Mouse (Mus musculus): ENCODE measurements at regions not wholly inside any gene's neighbourhood (a gene's known extent, or its start where the extent isn't known, plus 50 kb on each side); places are given as distances from the start of the nearest gene placed in this dataset.

- Histone ChIP-seq H3K4me3 (replicated peaks; ENCODE audit: low read length) (peak overlapping the region; percentile 3; the same call in 1 of the 2 replicates), H3K4me1 (replicated peaks; ENCODE audit: low read depth, low read length) (peaks cover 87% of the 10 kb centered on the region), H3K36me3 (ENCODE audit: insufficient read depth, low read length) (no peaks in the 10 kb centered on the region), H3K9me3 (ENCODE audit: low read length) (no peaks in the 10 kb centered on the region), H3K27me3 (ENCODE audit: insufficient read depth, low read length) (no peaks in the 10 kb centered on the region)
- TF ChIP-seq NANOG (IDR thresholded peaks at IDR 0.05; ENCODE audit: borderline replicate concordance, low read length) (no peak), CTCF (conservative IDR thresholded peaks at IDR 0.05; ENCODE audit: low read length) (no peak), POU5F1 (IDR thresholded peaks at IDR 0.05; ENCODE audit: borderline replicate concordance, low read length) (no peak)
These were observed 83.1 kb upstream of the Tbx3 start for GRCm38 (mm10) chr5:119587239-119587811.

GRCm38 (mm10) chr5:119588340-119589272 is 81.9 kb upstream of the Tbx3 start:
- Histone ChIP-seq H3K27me3 (ENCODE audit: insufficient read depth, low read length) (no peaks in the 10 kb centered on the region), H3K4me1 (replicated peaks; ENCODE audit: low read depth, low read length) (peaks cover 80% of the 10 kb centered on the region), H3K9me3 (ENCODE audit: low read length) (no peaks in the 10 kb centered on the region), H3K36me3 (ENCODE audit: insufficient read depth, low read length) (no peaks in the 10 kb centered on the region), H3K4me3 (replicated peaks; ENCODE audit: low read length) (peak overlapping the region; percentile 59)
- no peak for TF ChIP-seq CTCF (conservative IDR thresholded peaks at IDR 0.05; ENCODE audit: low read length)
- TF ChIP-seq NANOG (IDR thresholded peaks at IDR 0.05; ENCODE audit: borderline replicate concordance, low read length), result no peak
- TF ChIP-seq POU5F1 (IDR thresholded peaks at IDR 0.05; ENCODE audit: borderline replicate concordance, low read length), result no peak

- peaks cover 67% of the 10 kb centered on the region for H3K4me1 ChIP-seq (replicated peaks; ENCODE audit: low read depth, low read length)
- no peaks in the 10 kb centered on the region for H3K9me3 ChIP-seq (ENCODE audit: low read length)
- TF ChIP-seq NANOG (IDR thresholded peaks at IDR 0.05; ENCODE audit: borderline replicate concordance, low read length) (no peak), POU5F1 (IDR thresholded peaks at IDR 0.05; ENCODE audit: borderline replicate concordance, low read length) (no peak), CTCF (conservative IDR thresholded peaks at IDR 0.05; ENCODE audit: low read length) (no peak)
- H3K36me3 ChIP-seq (ENCODE audit: insufficient read depth, low read length), result no peaks in the 10 kb centered on the region
- no peak overlapping the region for H3K4me3 ChIP-seq (replicated peaks; ENCODE audit: low read length)
- H3K27me3 ChIP-seq (ENCODE audit: insufficient read depth, low read length), result no peaks in the 10 kb centered on the region
These were observed 79.2 kb upstream of the Tbx3 start for GRCm38 (mm10) chr5:119591271-119591670.

- no peaks in the 10 kb centered on the region for H3K9me3 ChIP-seq (ENCODE audit: low read length)
- no peaks in the 10 kb centered on the region for H3K27me3 ChIP-seq (ENCODE audit: insufficient read depth, low read length)
- TF ChIP-seq CTCF (conservative IDR thresholded peaks at IDR 0.05; ENCODE audit: low read length) (no peak), POU5F1 (IDR thresholded peaks at IDR 0.05; ENCODE audit: borderline replicate concordance, low read length) (no peak), NANOG (IDR thresholded peaks at IDR 0.05; ENCODE audit: borderline replicate concordance, low read length) (no peak)
- peaks cover 67% of the 10 kb centered on the region for H3K4me1 ChIP-seq (replicated peaks; ENCODE audit: low read depth, low read length)
- H3K36me3 ChIP-seq (ENCODE audit: insufficient read depth, low read length), result no peaks in the 10 kb centered on the region
- no peak overlapping the region for H3K4me3 ChIP-seq (replicated peaks; ENCODE audit: low read length)
These were observed 77.6 kb upstream of the Tbx3 start for GRCm38 (mm10) chr5:119592891-119593290.

- Histone ChIP-seq H3K27me3 (ENCODE audit: insufficient read depth, low read length) (0 out of 2 replicates have a peak, but pooled peaks cover 2% of the 10 kb centered on the region), H3K36me3 (ENCODE audit: insufficient read depth, low read length) (no peaks in the 10 kb centered on the region), H3K9me3 (ENCODE audit: low read length) (no peaks in the 10 kb centered on the region), H3K4me1 (replicated peaks; ENCODE audit: low read depth, low read length) (peaks cover 51% of the 10 kb centered on the region), H3K4me3 (replicated peaks; ENCODE audit: low read length) (no peak overlapping the region)
- TF ChIP-seq POU5F1 (IDR thresholded peaks at IDR 0.05; ENCODE audit: borderline replicate concordance, low read length), result no peak
- no peak for TF ChIP-seq NANOG (IDR thresholded peaks at IDR 0.05; ENCODE audit: borderline replicate concordance, low read length)
- no peak for TF ChIP-seq CTCF (conservative IDR thresholded peaks at IDR 0.05; ENCODE audit: low read length)
These were observed 75.9 kb upstream of the Tbx3 start for GRCm38 (mm10) chr5:119594541-119594940.

- Histone ChIP-seq H3K27me3 (ENCODE audit: insufficient read depth, low read length) (0 out of 2 replicates have a peak, but pooled peaks cover 2% of the 10 kb centered on the region), H3K9me3 (ENCODE audit: low read length) (no peaks in the 10 kb centered on the region), H3K36me3 (ENCODE audit: insufficient read depth, low read length) (no peaks in the 10 kb centered on the region), H3K4me1 (replicated peaks; ENCODE audit: low read depth, low read length) (peaks cover 35% of the 10 kb centered on the region), H3K4me3 (replicated peaks; ENCODE audit: low read length) (0 out of 2 replicates have a peak overlapping the region, but pooled peaks have one; percentile 7)
- TF ChIP-seq NANOG (IDR thresholded peaks at IDR 0.05; ENCODE audit: borderline replicate concordance, low read length), result no peak
- TF ChIP-seq POU5F1 (IDR thresholded peaks at IDR 0.05; ENCODE audit: borderline replicate concordance, low read length), result no peak
- TF ChIP-seq CTCF (conservative IDR thresholded peaks at IDR 0.05; ENCODE audit: low read length), result no peak
These were observed 74.0 kb upstream of the Tbx3 start for GRCm38 (mm10) chr5:119596295-119596993.

GRCm38 (mm10) chr5:119596994-119597391 is 73.5 kb upstream of the Tbx3 start:
- no peak for TF ChIP-seq POU5F1 (IDR thresholded peaks at IDR 0.05; ENCODE audit: borderline replicate concordance, low read length)
- TF ChIP-seq NANOG (IDR thresholded peaks at IDR 0.05; ENCODE audit: borderline replicate concordance, low read length), result no peak
- TF ChIP-seq CTCF (conservative IDR thresholded peaks at IDR 0.05; ENCODE audit: low read length), result no peak

GRCm38 (mm10) chr5:119597530-119597929 is 72.9 kb upstream of the Tbx3 start:
- H3K4me3 ChIP-seq (replicated peaks; ENCODE audit: low read length), result no peak overlapping the region
- 0 out of 2 replicates have a peak, but pooled peaks cover 2% of the 10 kb centered on the region for H3K27me3 ChIP-seq (ENCODE audit: insufficient read depth, low read length)
- no peaks in the 10 kb centered on the region for H3K9me3 ChIP-seq (ENCODE audit: low read length)
- peaks cover 29% of the 10 kb centered on the region for H3K4me1 ChIP-seq (replicated peaks; ENCODE audit: low read depth, low read length)
- TF ChIP-seq NANOG (IDR thresholded peaks at IDR 0.05; ENCODE audit: borderline replicate concordance, low read length), result no peak
- no peak for TF ChIP-seq CTCF (conservative IDR thresholded peaks at IDR 0.05; ENCODE audit: low read length)
- H3K36me3 ChIP-seq (ENCODE audit: insufficient read depth, low read length), result no peaks in the 10 kb centered on the region

More at GRCm38 (mm10) chr5:119596994-119597391, 73.5 kb upstream of the Tbx3 start:
- no peaks in the 10 kb centered on the region for H3K36me3 ChIP-seq (ENCODE audit: insufficient read depth, low read length)
- peaks cover 29% of the 10 kb centered on the region for H3K4me1 ChIP-seq (replicated peaks; ENCODE audit: low read depth, low read length)
- no peaks in the 10 kb centered on the region for H3K9me3 ChIP-seq (ENCODE audit: low read length)
- H3K4me3 ChIP-seq (replicated peaks; ENCODE audit: low read length), result 0 out of 2 replicates have a peak overlapping the region, but pooled peaks have one; percentile 7
- H3K27me3 ChIP-seq (ENCODE audit: insufficient read depth, low read length), result 0 out of 2 replicates have a peak, but pooled peaks cover 2% of the 10 kb centered on the region
